Mouse (Mus musculus): ENCODE measurements at regions not wholly inside any gene's neighbourhood (a gene's known extent, or its start where the extent isn't known, plus 50 kb on each side); places are given as distances from the start of the nearest gene placed in this dataset.

- TF ChIP-seq POLR2A (IDR thresholded peaks at IDR 0.05; ENCODE audit: low read depth, low read length) (no peak), CTCF (conservative IDR thresholded peaks at IDR 0.05; ENCODE audit: insufficient read depth, insufficient read length, low read depth, low read length) (no peak)
Measured at GRCm38 (mm10) chr12:104557307-104557706, 84.2 kb upstream of the Gsc start.

All from kidney, adult 2 months (tissue).